In genomic region chr7:81356975-81357374, GRCm38 (mm10) we compare ENCODE assay signal across 20 mouse cellular contexts. TPM values are rescaled to one million over a fixed set of nuclear protein-coding genes. Genes with fewer than 3 reads are reported as not detected.
DNase-seq lines count a peak whose midpoint lies in the region; ATAC-seq and TF ChIP-seq lines count a peak whose summit lies in the region.
"Had no signal": no experiment of that assay in that cellular context is flagged by ENCODE, and none has a peak within 500 bp of the region (broad histone marks: within the 10 kb centered on the region; RNA-seq: fewer than 3 reads in every experiment).

No protein-coding gene starts in this region.

- no peak overlapping the region for H3K4me3 ChIP-seq in kidney, postnatal 0 days (replicated peaks; ENCODE audit: low read depth, low read length)
- no peak overlapping the region for H3K4me3 ChIP-seq in lung, adult 2 months (replicated peaks; ENCODE audit: extremely low read depth, low read depth, low read length)
- no peak overlapping the region for H3K4me3 ChIP-seq in limb, embryonic 10.5 days
- H3K4me3 ChIP-seq: embryonic facial prominence, embryonic 12.5 days; forebrain, embryonic 13.5 days; forebrain, embryonic 15.5 days had no signal

- WGBS in kidney, postnatal 0 days: 68% methylated on average over 7 of the region's 7 CpGs
- WGBS in lung, adult 2 months: 65% methylated on average over 7 of the region's 7 CpGs
- 86% methylated on average over 7 of the region's 7 CpGs for WGBS in limb, embryonic 10.5 days

- TF ChIP-seq POLR2A in lung, adult 2 months (IDR thresholded peaks at IDR 0.05; ENCODE audit: borderline replicate concordance, extremely low read depth, low read depth, low read length): no peak

- H3K9me3 ChIP-seq in kidney, postnatal 0 days (replicated peaks; ENCODE audit: low read length): no peaks in the 10 kb centered on the region
- H3K9me3 ChIP-seq in limb, embryonic 10.5 days (replicated peaks): no peaks in the 10 kb centered on the region
- H3K9me3 ChIP-seq: embryonic facial prominence, embryonic 12.5 days; forebrain, embryonic 13.5 days; forebrain, embryonic 15.5 days had no signal

- DNase-seq in kidney, postnatal 0 days (ENCODE audit: low spot score): peak; percentile 19
- no peak for DNase-seq in kidney, postnatal 10 days
- DNase-seq in lung, postnatal 36 days: peak; percentile 34
- no peak for DNase-seq in lung, adult 2 months
- DNase-seq in limb, embryonic 10.5 days (ENCODE audit: low spot score): peak; percentile 14
- no peak for DNase-seq in ovary, postnatal 14 days (ENCODE audit: low spot score)
- no peak for DNase-seq in right cerebral cortex, adult 18-20 months
- DNase-seq: adrenal gland, adult 2 months; adrenal gland, postnatal 10 days; adrenal gland, postnatal 25 days; cerebellum, adult 11 months; cerebellum, adult 18-20 months; cerebellum, adult 8-10 months; cerebellum, adult 9-11 months; cerebellum, postnatal 14 days; cerebellum, postnatal 36 days; embryo, embryonic 11 days had no signal

- ATAC-seq in kidney, postnatal 0 days (replicated peaks; ENCODE audit: low FRiP score, low read depth): no peak
- ATAC-seq: forebrain, embryonic 13.5 days; forebrain, embryonic 15.5 days had no signal

- H3K36me3 ChIP-seq in kidney, postnatal 0 days (ENCODE audit: insufficient read depth, low read length): no peaks in the 10 kb centered on the region
- H3K36me3 ChIP-seq in limb, embryonic 10.5 days: no peaks in the 10 kb centered on the region
- H3K36me3 ChIP-seq: embryonic facial prominence, embryonic 12.5 days; forebrain, embryonic 15.5 days had no signal

- no peak overlapping the region for H3K27ac ChIP-seq in kidney, postnatal 0 days
- no peak overlapping the region for H3K27ac ChIP-seq in limb, embryonic 10.5 days
- H3K27ac ChIP-seq: embryonic facial prominence, embryonic 12.5 days; forebrain, embryonic 13.5 days; forebrain, embryonic 15.5 days had no signal

- no peak overlapping the region for H3K4me2 ChIP-seq in kidney, postnatal 0 days (ENCODE audit: low read length)
- H3K4me2 ChIP-seq: embryonic facial prominence, embryonic 12.5 days; forebrain, embryonic 13.5 days; forebrain, embryonic 15.5 days had no signal

- H3K9ac ChIP-seq in kidney, postnatal 0 days (ENCODE audit: low read depth, low read length): no peak overlapping the region
- H3K9ac ChIP-seq: embryonic facial prominence, embryonic 12.5 days; forebrain, embryonic 13.5 days; forebrain, embryonic 15.5 days had no signal

- TF ChIP-seq CTCF in kidney, postnatal 0 days (IDR thresholded peaks at IDR 0.05; ENCODE audit: low read depth): no peak
- no peak for TF ChIP-seq CTCF in lung, adult 2 months (IDR thresholded peaks at IDR 0.05; ENCODE audit: insufficient read depth, low read length)

- no peaks in the 10 kb centered on the region for H3K4me1 ChIP-seq in kidney, postnatal 0 days (replicated peaks; ENCODE audit: insufficient read depth, low read length)
- H3K4me1 ChIP-seq in lung, adult 2 months (ENCODE audit: control insufficient read depth, insufficient read depth, low read length): no peaks in the 10 kb centered on the region; the same call in 1 of the 2 replicates
- H3K4me1 ChIP-seq in limb, embryonic 10.5 days: peaks cover 23% of the 10 kb centered on the region
- H3K4me1 ChIP-seq: embryonic facial prominence, embryonic 12.5 days; forebrain, embryonic 13.5 days; forebrain, embryonic 15.5 days had no signal

- no peaks in the 10 kb centered on the region for H3K27me3 ChIP-seq in kidney, postnatal 0 days (ENCODE audit: insufficient read depth, low read length)
- no peaks in the 10 kb centered on the region for H3K27me3 ChIP-seq in limb, embryonic 10.5 days (ENCODE audit: low read depth, poor library complexity, severe bottlenecking)
- H3K27me3 ChIP-seq: embryonic facial prominence, embryonic 12.5 days; forebrain, embryonic 13.5 days; forebrain, embryonic 15.5 days had no signal

RNA-seq across cellular contexts. Expression of gene Rps17, which starts 11.9 kb away (rescaled TPM):
- polyA plus RNA-seq in kidney, postnatal 0 days (2015; fragmentation: Nextera tagmentation; extraction: Ambion mirVana): 1,280 and 1,501 TPM in 2 replicates
- polyA plus RNA-seq in lung, adult 2 months (2012; rRNA removed): 669 and 673 TPM in 2 replicates
- polyA plus RNA-seq in limb, embryonic 10.5 days (2016; fragmentation: Nextera tagmentation; extraction: Ambion mirVana): 1,200 and 1,332 TPM in 2 replicates

Comparison
In these comparisons a context has a peak if more than half of its experiments do, and no peak if none do; other contexts are left out.
1. DNase-seq: peak in kidney, postnatal 0 days (single experiment), lung, postnatal 36 days (single experiment) and limb, embryonic 10.5 days (single experiment); none in kidney, postnatal 10 days (single experiment), lung, adult 2 months (single experiment), ovary, postnatal 14 days (single experiment) and right cerebral cortex, adult 18-20 months (single experiment).